ENCODE assay signal across 8 mouse cellular contexts in genomic region chr5:114443566-114444367, GRCm38 (mm10). TPM values are rescaled to one million over a fixed set of nuclear protein-coding genes. Genes with fewer than 3 reads are reported as not detected.
A peak's percentile ranks its signal among the peaks of the same experiment; 100 is the strongest.
DNase-seq lines count a peak whose midpoint lies in the region; ATAC-seq lines count a peak whose summit lies in the region.

Gene Mmab, minus strand, starts transcription at chr5:114444060.
Gene Mvk, plus strand, starts transcription at chr5:114444269.

- H3K9ac ChIP-seq in intestine, embryonic 14.5 days (ENCODE audit: low read length): peak within 1 kb of the TSS; percentile 65

- H3K4me1 ChIP-seq in intestine, embryonic 14.5 days (replicated peaks; ENCODE audit: control insufficient read depth, insufficient read depth, low read length): peaks cover 8% of the 10 kb centered on the region

- H3K27ac ChIP-seq in intestine, embryonic 14.5 days (ENCODE audit: low read depth): peak within 1 kb of the TSS; percentile 25; the same call in 1 of the 2 replicates

- H3K27me3 ChIP-seq in intestine, embryonic 14.5 days (replicated peaks; ENCODE audit: control insufficient read depth, insufficient read depth, low read length): no peaks in the 10 kb centered on the region

- peak; percentile 98 for DNase-seq in adrenal gland, adult 18-20 months (ENCODE audit: low spot score in 2 of 2)
- peak; percentile 97 for DNase-seq in embryo, embryonic 11 days
- DNase-seq in gastrocnemius, postnatal 25 days: peak; percentile 97
- peak; percentile 100 for DNase-seq in intestine, embryonic 14.5 days (ENCODE audit: low spot score)
- DNase-seq in left cerebral cortex, postnatal 14 days (ENCODE audit: low spot score in 2 of 2): peak; percentile 98 to 100
- peak; percentile 98 for DNase-seq in mesoderm, embryonic 11.5 days (ENCODE audit: low read depth, low spot score)
- DNase-seq in right cerebral cortex, postnatal 36 days (ENCODE audit: low spot score in 2 of 2): peak; percentile 98
- peak; percentile 98 for DNase-seq in yolk sac, embryonic 10.5 days (ENCODE audit: low spot score)

- WGBS in intestine, embryonic 14.5 days: 1% methylated on average over 43 of the region's 43 CpGs

- ATAC-seq in intestine, embryonic 14.5 days (replicated peaks; ENCODE audit: low FRiP score, low TSS enrichment, low read depth): peak; percentile 98

- peak within 1 kb of the TSS; percentile 82 for H3K4me3 ChIP-seq in intestine, embryonic 14.5 days (ENCODE audit: low read depth, low read length)

- H3K9me3 ChIP-seq in intestine, embryonic 14.5 days (ENCODE audit: control insufficient read depth, low read length): no peaks in the 10 kb centered on the region

- H3K4me2 ChIP-seq in intestine, embryonic 14.5 days (ENCODE audit: low read length): peak within 1 kb of the TSS; percentile 95

- H3K36me3 ChIP-seq in intestine, embryonic 14.5 days (ENCODE audit: control insufficient read depth, insufficient read depth, low read length): peaks cover 25% of the 10 kb centered on the region

- intact Hi-C loops in left cerebral cortex, postnatal 14 days (cut with DNase I): loop anchor here (5.0 kb wide), 1 partner anchor 124 kb away; the partner anchor contains the start of gene Fam222a

RNA-seq across cellular contexts. Expression of gene Mmab, which starts in this region (rescaled TPM):
- total RNA-seq in adrenal gland, adult 18-20 months (2021): 10 to 100 TPM; 19.4 to 29.9 TPM
- total RNA-seq in gastrocnemius, postnatal 25 days (2021): 10 to 100 TPM in 1 of 2 experiments, 1 to 10 TPM in 1; 9.9 to 10.6 TPM
- 34.3 and 35.6 TPM in 2 replicates for polyA plus RNA-seq in intestine, embryonic 14.5 days (2014; fragmentation: Nextera tagmentation; extraction: Ambion mirVana)
- total RNA-seq in left cerebral cortex, postnatal 14 days (2021): 10 to 100 TPM; 23.5 to 24.1 TPM

RNA-seq across cellular contexts. Expression of gene Mvk, which starts in this region (rescaled TPM):
- 10 to 100 TPM; 26.1 to 44.5 TPM for total RNA-seq in adrenal gland, adult 18-20 months (2021)
- 1 to 10 TPM; 9.6 to 9.8 TPM for total RNA-seq in gastrocnemius, postnatal 25 days (2021)
- 70.0 and 78.4 TPM in 2 replicates for polyA plus RNA-seq in intestine, embryonic 14.5 days (2014; fragmentation: Nextera tagmentation; extraction: Ambion mirVana)
- total RNA-seq in left cerebral cortex, postnatal 14 days (2021): 10 to 100 TPM; 37.7 to 38.9 TPM

Comparison
In these comparisons a context has a peak if more than half of its experiments do, and no peak if none do; other contexts are left out.
1. Peak in every context shown above with its lines: DNase-seq, ATAC-seq, H3K4me3 ChIP-seq and H3K27ac ChIP-seq.